Mouse (Mus musculus): ENCODE results near the gene Utrn.

The Utrn gene

GRCm38 (mm10) chr10:12545440-12545839 lies 323.7 kb downstream of the Utrn start:
- no peak for DNase-seq (ENCODE audit: low spot score in 2 of 2)

GRCm38 (mm10) chr10:12541757-12542156 lies 327.4 kb downstream of the Utrn start:
- no peak for DNase-seq (ENCODE audit: low spot score in 2 of 2)

- no peak for DNase-seq (ENCODE audit: low spot score in 2 of 2)
Observed at GRCm38 (mm10) chr10:12535272-12535671, 333.9 kb downstream of the Utrn start.

GRCm38 (mm10) chr10:12534801-12535200 lies 334.4 kb downstream of the Utrn start:
- no peak for DNase-seq (ENCODE audit: low spot score in 2 of 2)

GRCm38 (mm10) chr10:12534301-12534700 lies 334.9 kb downstream of the Utrn start:
- DNase-seq (ENCODE audit: low spot score in 2 of 2): no peak

GRCm38 (mm10) chr10:12522078-12522477 lies 347.1 kb downstream of the Utrn start:
- no peak for DNase-seq (ENCODE audit: low spot score in 2 of 2)

- DNase-seq (ENCODE audit: low spot score in 2 of 2): no peak
Observed at GRCm38 (mm10) chr10:12518162-12518561, 351.0 kb downstream of the Utrn start.

- no peak for DNase-seq (ENCODE audit: low spot score in 2 of 2)
Observed at GRCm38 (mm10) chr10:12505568-12505967, 363.6 kb downstream of the Utrn start.

- DNase-seq (ENCODE audit: low spot score in 2 of 2): no peak
Observed at GRCm38 (mm10) chr10:12500489-12500888, 368.7 kb downstream of the Utrn start.

- DNase-seq (ENCODE audit: low spot score in 2 of 2): no peak
Observed at GRCm38 (mm10) chr10:12497555-12497954, 371.6 kb downstream of the Utrn start.

GRCm38 (mm10) chr10:12489551-12490177 lies 379.5 kb downstream of the Utrn start:
- DNase-seq (ENCODE audit: low spot score in 2 of 2): no peak

- DNase-seq (ENCODE audit: low spot score in 2 of 2): no peak
Observed at GRCm38 (mm10) chr10:12488518-12488917, 380.6 kb downstream of the Utrn start.

- DNase-seq (ENCODE audit: low spot score in 2 of 2): no peak
Observed at GRCm38 (mm10) chr10:12488117-12488516, 381.0 kb downstream of the Utrn start.

GRCm38 (mm10) chr10:12483494-12483893 lies 385.7 kb downstream of the Utrn start:
- DNase-seq (ENCODE audit: low spot score in 2 of 2): no peak

GRCm38 (mm10) chr10:12482975-12483374 lies 386.2 kb downstream of the Utrn start:
- no peak for DNase-seq (ENCODE audit: low spot score in 2 of 2)

GRCm38 (mm10) chr10:12474850-12475621 lies 394.1 kb downstream of the Utrn start:
- no peak for DNase-seq (ENCODE audit: low spot score in 2 of 2)

- DNase-seq (ENCODE audit: low spot score in 2 of 2): no peak
Observed at GRCm38 (mm10) chr10:12469391-12470057, 399.6 kb downstream of the Utrn start.

GRCm38 (mm10) chr10:12467544-12467943 lies 401.6 kb downstream of the Utrn start:
- no peak for DNase-seq (ENCODE audit: low spot score in 2 of 2)

- no peak for DNase-seq (ENCODE audit: low spot score in 2 of 2)
Observed at GRCm38 (mm10) chr10:12460945-12461344, 408.2 kb downstream of the Utrn start.

GRCm38 (mm10) chr10:12456867-12457266 lies 412.3 kb downstream of the Utrn start:
- no peak for DNase-seq (ENCODE audit: low spot score in 2 of 2)

GRCm38 (mm10) chr10:12452641-12453040 lies 416.5 kb downstream of the Utrn start:
- DNase-seq (ENCODE audit: low spot score in 2 of 2): no peak

- no peak for DNase-seq (ENCODE audit: low spot score in 2 of 2)
Observed at GRCm38 (mm10) chr10:12444122-12444521, 425.0 kb downstream of the Utrn start.

- no peak for DNase-seq (ENCODE audit: low spot score in 2 of 2)
Observed at GRCm38 (mm10) chr10:12433161-12433560, 436.0 kb downstream of the Utrn start.

Data from right cerebral cortex, postnatal 10 days (tissue).